19 mouse cellular contexts compared by ENCODE assay signal in the genomic region with DNA sequence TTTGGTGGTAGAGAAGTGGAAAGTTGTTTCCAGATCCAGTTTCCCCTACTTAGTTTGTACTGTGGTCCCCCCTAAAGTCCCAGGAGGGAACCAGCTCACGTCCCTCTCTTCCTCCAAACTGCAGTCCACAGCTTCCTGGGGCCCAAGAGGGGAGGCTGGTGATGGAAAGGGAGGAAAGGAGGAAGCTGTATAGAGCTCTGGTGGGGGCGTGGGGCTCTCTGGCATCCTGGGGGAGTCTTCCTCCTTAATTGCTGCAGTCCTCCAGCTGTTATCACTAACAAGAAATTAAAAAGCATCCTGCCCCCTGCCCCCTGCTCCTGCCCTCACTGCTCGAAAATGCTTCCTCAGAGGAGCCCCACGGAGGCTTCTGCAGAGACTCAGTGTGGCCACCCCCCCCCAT. TPM values are rescaled to one million over a fixed set of nuclear protein-coding genes. Genes with fewer than 3 reads are reported as not detected.
A peak's percentile ranks its signal among the peaks of the same experiment; 100 is the strongest.
DNase-seq lines count a peak whose midpoint lies in the region; ATAC-seq lines count a peak whose summit lies in the region.
"Had no signal": no experiment of that assay in that cellular context is flagged by ENCODE, and none has a peak within 500 bp of the region (broad histone marks: within the 10 kb centered on the region; RNA-seq: fewer than 3 reads in every experiment).

No protein-coding gene starts in this region.

- no peaks in the 10 kb centered on the region for H3K36me3 ChIP-seq in kidney, embryonic 16.5 days (ENCODE audit: insufficient read depth, low read length)
- no peaks in the 10 kb centered on the region for H3K36me3 ChIP-seq in stomach, embryonic 16.5 days (ENCODE audit: control insufficient read depth, insufficient read depth, low read length)
- H3K36me3 ChIP-seq: embryonic facial prominence, embryonic 10.5 days; heart, embryonic 15.5 days had no signal

- H3K4me1 ChIP-seq in kidney, embryonic 16.5 days (ENCODE audit: insufficient read depth, low read length): peaks cover 28% of the 10 kb centered on the region
- H3K4me1 ChIP-seq in stomach, embryonic 16.5 days (ENCODE audit: control insufficient read depth, insufficient read depth, low read length): peaks cover 5% of the 10 kb centered on the region; the same call in 1 of the 2 replicates
- H3K4me1 ChIP-seq: forebrain, embryonic 13.5 days; heart, embryonic 15.5 days had no signal

- no peaks in the 10 kb centered on the region for H3K27me3 ChIP-seq in kidney, embryonic 16.5 days (ENCODE audit: insufficient read depth, low read length)
- H3K27me3 ChIP-seq in stomach, embryonic 16.5 days (ENCODE audit: control insufficient read depth, insufficient read depth, low read length): no peaks in the 10 kb centered on the region
- H3K27me3 ChIP-seq: forebrain, embryonic 13.5 days had no signal

- H3K4me3 ChIP-seq in kidney, embryonic 16.5 days (ENCODE audit: low read length): no peak overlapping the region
- H3K4me3 ChIP-seq in stomach, embryonic 16.5 days (replicated peaks; ENCODE audit: low read length): no peak overlapping the region
- H3K4me3 ChIP-seq: embryonic facial prominence, embryonic 10.5 days; forebrain, embryonic 13.5 days; heart, adult 2 months; heart, embryonic 15.5 days had no signal

- WGBS in kidney, embryonic 16.5 days: 18% methylated on average over 4 of the region's 4 CpGs
- WGBS in stomach, embryonic 16.5 days: 26% methylated on average over 4 of the region's 4 CpGs

- no peak for DNase-seq in kidney, adult 11 months
- DNase-seq in kidney, postnatal 4 days: peak; percentile 59 to 70
- no peak for DNase-seq in kidney, adult 9 months
- DNase-seq: adrenal gland, adult 2 months; adrenal gland, postnatal 25 days; cerebellum, adult 18-20 months; cerebellum, adult 9-11 months; cerebellum, postnatal 36 days; forebrain, postnatal 0 days; gastrocnemius, postnatal 14 days; heart, adult 2 months; heart, postnatal 14 days had no signal

- H3K9me3 ChIP-seq in kidney, embryonic 16.5 days (ENCODE audit: low read length): peaks cover 5% of the 10 kb centered on the region; the same call in 1 of the 2 replicates
- 0 out of 2 replicates have a peak, but pooled peaks cover 3% of the 10 kb centered on the region for H3K9me3 ChIP-seq in stomach, embryonic 16.5 days (replicated peaks; ENCODE audit: control insufficient read depth, low read length)
- H3K9me3 ChIP-seq: heart, embryonic 15.5 days had no signal

- ATAC-seq in kidney, embryonic 16.5 days (ENCODE audit: low FRiP score, low TSS enrichment): peak; percentile 35; the same call in 1 of the 2 replicates
- ATAC-seq in common myeloid progenitor, adult 5-6 weeks (replicated peaks; ENCODE audit: low read depth, poor library complexity, severe bottlenecking): 0 out of 2 replicates have a peak, but pooled peaks have one; percentile 31
- peak; percentile 55; the same call in 1 of the 2 replicates for ATAC-seq in stomach, embryonic 16.5 days (ENCODE audit: insufficient read depth, low FRiP score)
- ATAC-seq: forebrain, embryonic 13.5 days had no signal

- H3K4me2 ChIP-seq in kidney, embryonic 16.5 days (replicated peaks; ENCODE audit: low read depth, low read length): no peak overlapping the region
- no peak overlapping the region for H3K4me2 ChIP-seq in stomach, embryonic 16.5 days (ENCODE audit: low read depth, low read length)
- H3K4me2 ChIP-seq: forebrain, embryonic 13.5 days; heart, embryonic 11.5 days; heart, embryonic 15.5 days had no signal

- H3K9ac ChIP-seq in kidney, embryonic 16.5 days (replicated peaks; ENCODE audit: low read length): no peak overlapping the region
- no peak overlapping the region for H3K9ac ChIP-seq in stomach, embryonic 16.5 days (ENCODE audit: low read length)
- H3K9ac ChIP-seq: forebrain, embryonic 13.5 days; forebrain, postnatal 0 days; heart, embryonic 15.5 days had no signal

- H3K27ac ChIP-seq in kidney, embryonic 16.5 days (ENCODE audit: low read length): peak overlapping the region; percentile 63
- H3K27ac ChIP-seq in stomach, embryonic 16.5 days (ENCODE audit: low read length): no peak overlapping the region
- H3K27ac ChIP-seq: embryonic facial prominence, embryonic 10.5 days; forebrain, embryonic 13.5 days; heart, adult 2 months; heart, embryonic 15.5 days had no signal

RNA-seq across cellular contexts. Expression of gene Vegfa, which starts 17.4 kb away (rescaled TPM):
- polyA plus RNA-seq in kidney, embryonic 16.5 days (2015; fragmentation: Nextera tagmentation; extraction: Ambion mirVana): 5.7 and 5.9 TPM in 2 replicates
- 13.2 and 17.9 TPM in 2 replicates for total RNA-seq in common myeloid progenitor, adult 5-6 weeks (2017)
- polyA plus RNA-seq in stomach, embryonic 16.5 days (2015; fragmentation: Nextera tagmentation; extraction: Ambion mirVana): 3.6 and 3.9 TPM in 2 replicates

Comparison
In these comparisons a context has a peak if more than half of its experiments do, and no peak if none do; other contexts are left out.
1. DNase-seq: peak in kidney, postnatal 4 days (2 of 2); none in kidney, adult 11 months (single experiment) and kidney, adult 9 months (single experiment).
2. Peak in every context shown above with its lines, with median percentiles within 50 percentile points of each other: ATAC-seq.